Comparison of ENCODE assay signal across 8 mouse cellular contexts in genomic region chr10:71347964-71348636, GRCm38 (mm10). TPM values are rescaled to one million over a fixed set of nuclear protein-coding genes. Genes with fewer than 3 reads are reported as not detected.
DNase-seq lines count a peak whose midpoint lies in the region; ATAC-seq and TF ChIP-seq lines count a peak whose summit lies in the region.

No protein-coding gene starts in this region.

- H3K9me3 ChIP-seq in intestine, embryonic 15.5 days, result no peaks in the 10 kb centered on the region
- no peaks in the 10 kb centered on the region for H3K9me3 ChIP-seq in lung, embryonic 14.5 days (ENCODE audit: low read depth, low read length)

- no peaks in the 10 kb centered on the region for H3K27me3 ChIP-seq in intestine, embryonic 15.5 days (replicated peaks)
- H3K27me3 ChIP-seq in lung, embryonic 14.5 days (ENCODE audit: insufficient read depth, low read length), result no peaks in the 10 kb centered on the region

- peak overlapping the region; percentile 89 for H3K4me3 ChIP-seq in intestine, embryonic 15.5 days (replicated peaks)
- H3K4me3 ChIP-seq in lung, embryonic 14.5 days (ENCODE audit: low read depth, low read length), result peak overlapping the region; percentile 77

- TF ChIP-seq CTCF in lung, embryonic 14.5 days (IDR thresholded peaks at IDR 0.05; ENCODE audit: low read depth), result no peak

- no peaks in the 10 kb centered on the region for H3K36me3 ChIP-seq in intestine, embryonic 15.5 days
- H3K36me3 ChIP-seq in lung, embryonic 14.5 days (ENCODE audit: insufficient read depth), result 0 out of 2 replicates have a peak, but pooled peaks cover 4% of the 10 kb centered on the region

- H3K4me1 ChIP-seq in intestine, embryonic 15.5 days (replicated peaks), result peaks cover 20% of the 10 kb centered on the region
- peaks cover 7% of the 10 kb centered on the region; the same call in 1 of the 2 replicates for H3K4me1 ChIP-seq in lung, embryonic 14.5 days (ENCODE audit: insufficient read depth)

- peak; percentile 34 for ATAC-seq in intestine, embryonic 15.5 days
- peak; percentile 56 for ATAC-seq in lung, embryonic 14.5 days (ENCODE audit: insufficient read depth)

- peak overlapping the region; percentile 88 for H3K9ac ChIP-seq in intestine, embryonic 15.5 days
- peak overlapping the region; percentile 79 for H3K9ac ChIP-seq in lung, embryonic 14.5 days

- H3K27ac ChIP-seq in intestine, embryonic 15.5 days, result peak overlapping the region; percentile 91
- H3K27ac ChIP-seq in lung, embryonic 14.5 days (ENCODE audit: low read depth), result peak overlapping the region; percentile 77

- DNase-seq in urinary bladder, adult 2 months (ENCODE audit: low spot score), result peak; percentile 46
- DNase-seq in urinary bladder, postnatal 10 days (ENCODE audit: low spot score), result no peak
- DNase-seq in embryo, embryonic 10.5 days (ENCODE audit: low spot score), result peak; percentile 45
- peak; percentile 97 for DNase-seq in heart, adult 11 months
- peak; percentile 70 for DNase-seq in lung, embryonic 14.5 days
- DNase-seq in ovary, postnatal 10 days (ENCODE audit: low spot score), result peak; percentile 47
- no peak for DNase-seq in B cell, adult 2 months

- peak overlapping the region; percentile 82 for H3K4me2 ChIP-seq in intestine, embryonic 15.5 days (replicated peaks)
- H3K4me2 ChIP-seq in lung, embryonic 14.5 days, result peak overlapping the region; percentile 88

- WGBS in intestine, embryonic 15.5 days, result 0% methylated on average over 48 of the region's 48 CpGs
- WGBS in lung, embryonic 14.5 days, result 1% methylated on average over 43 of the region's 48 CpGs

RNA-seq across cellular contexts. Expression of gene Ipmk, which starts 0.5 kb away (rescaled TPM):
- 12.0 and 12.7 TPM in 2 replicates for polyA plus RNA-seq in urinary bladder, adult 2 months (2012; rRNA removed)
- 26.2 and 28.3 TPM in 2 replicates for polyA plus RNA-seq in intestine, embryonic 15.5 days (2015; fragmentation: Nextera tagmentation; extraction: Ambion mirVana)
- polyA plus RNA-seq in lung, embryonic 14.5 days (2014; fragmentation: Nextera tagmentation; extraction: Ambion mirVana), result 16.0 and 17.2 TPM in 2 replicates

RNA-seq across cellular contexts. Expression of gene Cisd1, which starts 3.3 kb away (rescaled TPM):
- polyA plus RNA-seq in urinary bladder, adult 2 months (2012; rRNA removed), result 122 and 128 TPM in 2 replicates
- 115 and 118 TPM in 2 replicates for polyA plus RNA-seq in intestine, embryonic 15.5 days (2015; fragmentation: Nextera tagmentation; extraction: Ambion mirVana)
- polyA plus RNA-seq in lung, embryonic 14.5 days (2014; fragmentation: Nextera tagmentation; extraction: Ambion mirVana), result 93.7 and 94.5 TPM in 2 replicates

Comparison
In these comparisons a context has a peak if more than half of its experiments do, and no peak if none do; other contexts are left out.
1. DNase-seq: peak in urinary bladder, adult 2 months (single experiment), embryo, embryonic 10.5 days (single experiment), heart, adult 11 months (single experiment), lung, embryonic 14.5 days (single experiment) and ovary, postnatal 10 days (single experiment); none in urinary bladder, postnatal 10 days (single experiment) and B cell, adult 2 months (0 of 2).